Mouse (Mus musculus) spleen, adult 12 weeks (tissue): ENCODE data around the gene Tnfaip2.
A peak's percentile ranks its signal among the peaks of the same experiment; 100 is the strongest.

Experiments used
- DNase-seq: peaks from one replicate; pipeline ENCODE4 v3.0.0; 2022; ENCODE audit warnings: low spot score

Gene Tnfaip2

GRCm38 (mm10) chr12:111442309-111443010 is at the start of gene Tnfaip2:
Gene Tnfaip2 (plus strand): TSS chr12:111442469.
- DNase-seq = peak; percentile 82

GRCm38 (mm10) chr12:111394008-111394407 is 48.3 kb upstream of the Tnfaip2 start:
- no peak for DNase-seq

GRCm38 (mm10) chr12:111396997-111397396 is 45.3 kb upstream of the Tnfaip2 start:
- no peak for DNase-seq

GRCm38 (mm10) chr12:111401454-111402184 is 40.6 kb upstream of the Tnfaip2 start:
- DNase-seq = no peak

- DNase-seq = no peak
Measured at GRCm38 (mm10) chr12:111404880-111405279, 37.4 kb upstream of the Tnfaip2 start.

- DNase-seq = no peak
Measured at GRCm38 (mm10) chr12:111406622-111407021, 35.6 kb upstream of the Tnfaip2 start, which contains the start of gene Lbhd2. Gene Lbhd2 (plus strand): TSS chr12:111406809.

- no peak for DNase-seq
Measured at GRCm38 (mm10) chr12:111409583-111409982, 32.7 kb upstream of the Tnfaip2 start.

- DNase-seq = no peak
Measured at GRCm38 (mm10) chr12:111411631-111412355, 30.5 kb upstream of the Tnfaip2 start.

GRCm38 (mm10) chr12:111412581-111413284 is 29.5 kb upstream of the Tnfaip2 start:
- DNase-seq = no peak

GRCm38 (mm10) chr12:111413300-111413699 is 29.0 kb upstream of the Tnfaip2 start:
- DNase-seq = peak; percentile 63

GRCm38 (mm10) chr12:111416921-111417779 is 25.1 kb upstream of the Tnfaip2 start, which contains the start of gene Exoc3l4:
Gene Exoc3l4 (plus strand): TSS chr12:111417017.
- no peak for DNase-seq

GRCm38 (mm10) chr12:111419918-111420317 is 22.4 kb upstream of the Tnfaip2 start:
- DNase-seq = no peak

GRCm38 (mm10) chr12:111420946-111421709 is 21.1 kb upstream of the Tnfaip2 start:
- DNase-seq = no peak

- DNase-seq = no peak
Measured at GRCm38 (mm10) chr12:111422852-111423251, 19.4 kb upstream of the Tnfaip2 start.

- DNase-seq = no peak
Measured at GRCm38 (mm10) chr12:111423570-111424129, 18.6 kb upstream of the Tnfaip2 start.

GRCm38 (mm10) chr12:111424547-111424946 is 17.7 kb upstream of the Tnfaip2 start:
- DNase-seq = no peak

GRCm38 (mm10) chr12:111425258-111425657 is 17.0 kb upstream of the Tnfaip2 start:
- peak; percentile 70 for DNase-seq

GRCm38 (mm10) chr12:111425789-111426460 is 16.3 kb upstream of the Tnfaip2 start:
- DNase-seq = peak; percentile 84

- no peak for DNase-seq
Measured at GRCm38 (mm10) chr12:111427438-111428113, 14.7 kb upstream of the Tnfaip2 start.
